Mouse (Mus musculus) midbrain, embryonic 16.5 days (tissue): Measurements from ENCODE around the gene Mrpl24. TPM values are rescaled to one million over a fixed set of nuclear protein-coding genes. Genes with fewer than 3 reads are reported as not detected.
A peak's percentile ranks its signal among the peaks of the same experiment; 100 is the strongest.
"Not testable (repeated sequence)": the region's sequence is repeated elsewhere in the genome, so short reads cannot be mapped to it uniquely, and the experiment has no call there.

Experiments used
- ATAC-seq: fragments of 200-750 bp; cut with Nextera tagmentation; 2 replicates; pipeline ENCODE4 v1.8.0; 2017; ENCODE audit warnings: moderate TSS enrichment
- H3K27ac ChIP-seq: fragments of 300-500 bp; sonication (generic); 2 replicates; pipeline ENCODE4 v1.5.1; 2014; ENCODE audit warnings: mild to moderate bottlenecking, low read length, mixed read lengths
- H3K27me3 ChIP-seq: fragments of 300-500 bp; sonication (generic); 2 replicates; pipeline ENCODE4 v1.6.1; 2014; ENCODE audit warnings: low read depth, low read length, mixed read lengths; ENCODE audit not compliant: control insufficient read depth, insufficient read depth
- H3K36me3 ChIP-seq: fragments of 300-500 bp; sonication (generic); 2 replicates; pipeline ENCODE4 v1.6.1; 2014; ENCODE audit warnings: mild to moderate bottlenecking, low read length, moderate library complexity, mixed read lengths; ENCODE audit not compliant: control insufficient read depth, insufficient read depth
- H3K4me1 ChIP-seq: fragments of 300-500 bp; sonication (generic); 2 replicates; pipeline ENCODE4 v1.6.1; 2014; ENCODE audit warnings: mild to moderate bottlenecking, low read length, mixed read lengths; ENCODE audit not compliant: control insufficient read depth, insufficient read depth
- H3K4me2 ChIP-seq: fragments of 300-500 bp; sonication (generic); 2 replicates; pipeline ENCODE4 v1.6.1; 2014; ENCODE audit warnings: mild to moderate bottlenecking, low read length, mixed read lengths
- H3K4me3 ChIP-seq: fragments of 300-500 bp; sonication (generic); 2 replicates; pipeline ENCODE4 v1.5.1; 2014; ENCODE audit warnings: low read depth, mild to moderate bottlenecking, low read length, moderate library complexity, mixed read lengths
- H3K9ac ChIP-seq: fragments of 300-500 bp; sonication (generic); 2 replicates; pipeline ENCODE4 v1.6.1; 2014; ENCODE audit warnings: low read depth, low read length, mixed read lengths
- H3K9me3 ChIP-seq: fragments of 300-500 bp; sonication (generic); replicated peaks from 2 replicates; pipeline ENCODE4 v1.6.1; 2014; ENCODE audit warnings: mild to moderate bottlenecking, low read length, mixed read lengths; ENCODE audit not compliant: control insufficient read depth, poor library complexity, severe bottlenecking
- WGBS: fragments of 180-500 bp; shearing (Covaris S2); extraction: QIAGEN DNeasy Blood & Tissue Kit; methylation state at CpG from one replicate; pipeline ENCODE4 v1.1.7; 2014; 5-methylcytosine and 5-hydroxymethylcytosine counted together
- polyA plus RNA-seq: library from polyadenylated mRNA; unstranded; fragments of >200 nt; fragmentation: Nextera tagmentation; extraction: Ambion mirVana; gene quantifications from 2 replicates; pipeline ENCODE4 v1.2.1, GENCODE M21; 2015

Gene Mrpl24
- polyA plus RNA-seq: 47.8 and 51.6 TPM in 2 replicates

- WGBS: under 1% methylated on average over 30 of the region's 30 CpGs
- Histone ChIP-seq H3K4me3 (peak within 1 kb of the TSS; percentile 50), H3K9ac (peak within 1 kb of the TSS; percentile 62), H3K4me2 (peak within 1 kb of the TSS; percentile 91), H3K27me3 (no peaks in the 10 kb centered on the region), H3K36me3 (peaks cover 18% of the 10 kb centered on the region), H3K4me1 (peaks cover 15% of the 10 kb centered on the region), H3K9me3 (no peaks in the 10 kb centered on the region), H3K27ac (peak within 1 kb of the TSS; percentile 74)
- ATAC-seq: peak; percentile 90
These were observed at the start of gene Mrpl24 for GRCm38 (mm10) chr3:87919336-87920108. TSS of gene Mrpl24 (plus strand) at chr3:87919506.

GRCm38 (mm10) chr3:87877730-87878129, 41.6 kb upstream of the Mrpl24 start:
- no peak overlapping the region for H3K27ac ChIP-seq
- H3K9me3 ChIP-seq: no peaks in the 10 kb centered on the region
- ATAC-seq: no peak
- no peak overlapping the region for H3K4me2 ChIP-seq
- peaks cover 4% of the 10 kb centered on the region for H3K4me1 ChIP-seq
- no peak overlapping the region for H3K9ac ChIP-seq
- H3K36me3 ChIP-seq: peaks cover 6% of the 10 kb centered on the region; the same call in 1 of the 2 replicates
- H3K4me3 ChIP-seq: no peak overlapping the region
- 90% methylated on average over 4 of the region's 4 CpGs for WGBS
- no peaks in the 10 kb centered on the region for H3K27me3 ChIP-seq

- H3K27ac ChIP-seq: no peak overlapping the region
- peaks cover 22% of the 10 kb centered on the region for H3K4me1 ChIP-seq
- H3K36me3 ChIP-seq: peaks cover 3% of the 10 kb centered on the region; the same call in 1 of the 2 replicates
- H3K27me3 ChIP-seq: no peaks in the 10 kb centered on the region
- H3K9me3 ChIP-seq: no peaks in the 10 kb centered on the region
- 4% methylated on average over 3 of the region's 3 CpGs for WGBS
- no peak for ATAC-seq
- peak overlapping the region; percentile 89 for H3K4me2 ChIP-seq
- peak overlapping the region; percentile 90 for H3K9ac ChIP-seq
- H3K4me3 ChIP-seq: peak overlapping the region; percentile 79
These were observed 35.0 kb upstream of the Mrpl24 start for GRCm38 (mm10) chr3:87884291-87884690.

- H3K9ac ChIP-seq: peak overlapping the region; percentile 90
- peak; percentile 17 for ATAC-seq
- WGBS: 1% methylated on average over 21 of the region's 28 CpGs
- H3K27ac ChIP-seq: peak overlapping the region; percentile 78
- H3K27me3 ChIP-seq: no peaks in the 10 kb centered on the region
- H3K4me2 ChIP-seq: peak overlapping the region; percentile 89
- H3K36me3 ChIP-seq: peaks cover 3% of the 10 kb centered on the region; the same call in 1 of the 2 replicates
- H3K4me1 ChIP-seq: peaks cover 22% of the 10 kb centered on the region
- no peaks in the 10 kb centered on the region for H3K9me3 ChIP-seq
- peak overlapping the region; percentile 79 for H3K4me3 ChIP-seq
These were observed 34.5 kb upstream of the Mrpl24 start for GRCm38 (mm10) chr3:87884708-87885251.

- ATAC-seq: peak; percentile 98
- under 1% methylated on average over 33 of the region's 33 CpGs for WGBS
- Histone ChIP-seq H3K9ac (peak within 1 kb of the TSS; percentile 90), H3K4me3 (peak within 1 kb of the TSS; percentile 79), H3K4me1 (peaks cover 22% of the 10 kb centered on the region), H3K4me2 (peak within 1 kb of the TSS; percentile 89), H3K27ac (peak within 1 kb of the TSS; percentile 78), H3K27me3 (no peaks in the 10 kb centered on the region), H3K36me3 (peaks cover 2% of the 10 kb centered on the region; the same call in 1 of the 2 replicates), H3K9me3 (no peaks in the 10 kb centered on the region)
These were observed 33.9 kb upstream of the Mrpl24 start, which contains the start of gene Prcc for GRCm38 (mm10) chr3:87885281-87886003. TSS of gene Prcc (minus strand) at chr3:87885608.

- Histone ChIP-seq H3K9ac (0 out of 2 replicates have a peak overlapping the region, but pooled peaks have one; percentile 51), H3K27ac (0 out of 2 replicates have a peak overlapping the region, but pooled peaks have one; percentile 46), H3K4me1 (peaks cover 22% of the 10 kb centered on the region), H3K36me3 (no peaks in the 10 kb centered on the region), H3K27me3 (no peaks in the 10 kb centered on the region), H3K4me2 (peak overlapping the region; percentile 57), H3K9me3 (no peaks in the 10 kb centered on the region), H3K4me3 (peak overlapping the region; percentile 79)
- ATAC-seq: peak; percentile 30; the same call in 1 of the 2 replicates
- 19% methylated on average over 10 of the region's 10 CpGs for WGBS
These were observed 33.3 kb upstream of the Mrpl24 start for GRCm38 (mm10) chr3:87886004-87886365.

- Histone ChIP-seq H3K4me3 (no peak overlapping the region; the same call in 1 of the 2 replicates), H3K9me3 (no peaks in the 10 kb centered on the region), H3K4me1 (peaks cover 22% of the 10 kb centered on the region), H3K27ac (no peak overlapping the region), H3K27me3 (no peaks in the 10 kb centered on the region), H3K36me3 (no peaks in the 10 kb centered on the region), H3K4me2 (peak overlapping the region; percentile 57), H3K9ac (no peak overlapping the region)
- WGBS: 86% methylated on average over 6 of the region's 6 CpGs
- ATAC-seq: no peak
These were observed 32.9 kb upstream of the Mrpl24 start for GRCm38 (mm10) chr3:87886416-87886815.

- not testable (repeated sequence) for H3K27ac ChIP-seq, H3K9me3 ChIP-seq, H3K9ac ChIP-seq, ATAC-seq, H3K4me3 ChIP-seq, H3K36me3 ChIP-seq, H3K27me3 ChIP-seq, H3K4me2 ChIP-seq
- 79% methylated on average over 4 of the region's 4 CpGs for WGBS
- H3K4me1 ChIP-seq: peaks cover 20% of the 10 kb centered on the region
These were observed 31.9 kb upstream of the Mrpl24 start for GRCm38 (mm10) chr3:87887400-87887799.
